Mouse (Mus musculus) olfactory bulb, adult 2 months (tissue): ENCODE data around the gene Suclg1.

Source experiments
- CTCF ChIP-seq: fragments of 200-500 bp; IDR thresholded peaks from 2 replicates; pipeline ENCODE4 v1.5.1; 2012; ENCODE audit warnings: low read depth, mild to moderate bottlenecking, low read length, moderate library complexity; ENCODE audit not compliant: insufficient read depth
- POLR2A ChIP-seq: fragments of 200-500 bp; IDR thresholded peaks from 2 replicates; pipeline ENCODE4 v1.6.1; 2012; ENCODE audit warnings: mild to moderate bottlenecking, low read depth, low read length, moderate library complexity; ENCODE audit not compliant: insufficient read depth

- TF ChIP-seq CTCF (no peak), POLR2A (no peak)
Observed at GRCm38 (mm10) chr6:73204937-73205336, 43.2 kb upstream of the Suclg1 start.
